Mouse (Mus musculus) testis, postnatal 10 days (tissue): Measurements from ENCODE around the gene Nmb.
A peak's percentile ranks its signal among the peaks of the same experiment; 100 is the strongest.
"Not testable (repeated sequence)": the region's sequence is repeated elsewhere in the genome, so short reads cannot be mapped to it uniquely, and the experiment has no call there.

Experiments
- DNase-seq: peaks from one replicate; pipeline ENCODE4 v3.0.0; 2021; ENCODE audit warnings: low spot score

Gene Nmb

GRCm38 (mm10) chr7:80904921-80905515, at the start of gene Nmb:
Gene Nmb (minus strand): TSS chr7:80905076.
- DNase-seq = peak; percentile 88

GRCm38 (mm10) chr7:80954251-80954650, 49.4 kb upstream of the Nmb start:
- DNase-seq = no peak

- DNase-seq = no peak
Observed at GRCm38 (mm10) chr7:80952140-80952539, 47.3 kb upstream of the Nmb start.

- DNase-seq = no peak
Observed at GRCm38 (mm10) chr7:80951461-80951860, 46.6 kb upstream of the Nmb start.

GRCm38 (mm10) chr7:80947445-80948350, 42.8 kb upstream of the Nmb start, which contains the start of gene Sec11a:
Gene Sec11a (minus strand): TSS chr7:80947780.
- peak; percentile 95 for DNase-seq

GRCm38 (mm10) chr7:80939808-80940207, 34.9 kb upstream of the Nmb start:
- no peak for DNase-seq

GRCm38 (mm10) chr7:80937304-80937666, 32.4 kb upstream of the Nmb start:
- not testable (repeated sequence) for DNase-seq

GRCm38 (mm10) chr7:80936617-80937303, 31.9 kb upstream of the Nmb start:
- DNase-seq = not testable (repeated sequence)

GRCm38 (mm10) chr7:80935834-80936233, 31.0 kb upstream of the Nmb start:
- no peak for DNase-seq

- DNase-seq = no peak
Observed at GRCm38 (mm10) chr7:80932777-80933176, 27.9 kb upstream of the Nmb start.

- DNase-seq = no peak
Observed at GRCm38 (mm10) chr7:80931618-80932207, 26.8 kb upstream of the Nmb start.

- DNase-seq = no peak
Observed at GRCm38 (mm10) chr7:80923165-80923564, 18.3 kb upstream of the Nmb start.

GRCm38 (mm10) chr7:80919647-80920008, 14.8 kb upstream of the Nmb start:
- DNase-seq = no peak

GRCm38 (mm10) chr7:80918982-80919646, 14.2 kb upstream of the Nmb start:
- no peak for DNase-seq

GRCm38 (mm10) chr7:80917916-80918465, 13.1 kb upstream of the Nmb start:
- no peak for DNase-seq

- no peak for DNase-seq
Observed at GRCm38 (mm10) chr7:80912496-80912895, 7.6 kb upstream of the Nmb start.

GRCm38 (mm10) chr7:80911053-80911452, 6.2 kb upstream of the Nmb start:
- DNase-seq = no peak

GRCm38 (mm10) chr7:80903625-80904422, 1.1 kb downstream of the Nmb start:
- DNase-seq = no peak

GRCm38 (mm10) chr7:80901541-80902274, 3.2 kb downstream of the Nmb start:
- no peak for DNase-seq

- DNase-seq = peak; percentile 93
Observed at GRCm38 (mm10) chr7:80900944-80901501, 3.9 kb downstream of the Nmb start, which contains the start of gene Wdr73. Gene Wdr73 (minus strand): TSS chr7:80901269.
